Mouse (Mus musculus) megakaryocyte, embryonic 14.5 days (primary cell): ENCODE results near the gene Bcl3. TPM values are rescaled to one million over a fixed set of nuclear protein-coding genes. Genes with fewer than 3 reads are reported as not detected.

Experiments
- H3K27me3 ChIP-seq: replicated peaks from 2 replicates; pipeline ENCODE3; 2012; ENCODE audit warnings: inconsistent platforms
- H3K36me3 ChIP-seq: replicated peaks from 2 replicates; pipeline ENCODE3; 2012; ENCODE audit warnings: low read length, inconsistent platforms, mixed read lengths
- H3K4me1 ChIP-seq: 2 replicates; pipeline ENCODE4 v1.6.1; 2012; ENCODE audit warnings: inconsistent platforms
- H3K4me3 ChIP-seq: replicated peaks from 2 replicates; pipeline ENCODE3; 2012; ENCODE audit warnings: moderate library complexity, mild to moderate bottlenecking, inconsistent platforms
- H3K9me3 ChIP-seq: 2 replicates; pipeline ENCODE4 v1.6.1; 2012; ENCODE audit warnings: inconsistent platforms
- FLI1 ChIP-seq: IDR thresholded peaks from 2 replicates; pipeline ENCODE4 v1.6.1; 2012; ENCODE audit warnings: low read length, inconsistent platforms, mixed read lengths
- GATA1 ChIP-seq: IDR thresholded peaks from 3 replicates; pipeline ENCODE4 v1.6.1; 2012; ENCODE audit warnings: mixed read lengths, low read length, inconsistent platforms, borderline replicate concordance
- polyA plus RNA-seq: library from polyadenylated mRNA; stranded (reverse); fragments of >175 nt; gene quantifications from 2 replicates; pipeline ENCODE4 v1.2.3, GENCODE M21; 2012; ENCODE audit warnings: low replicate concordance; ENCODE audit not compliant: insufficient read depth

The Bcl3 gene
- polyA plus RNA-seq, 1 experiment = 183 TPM

DNA sequence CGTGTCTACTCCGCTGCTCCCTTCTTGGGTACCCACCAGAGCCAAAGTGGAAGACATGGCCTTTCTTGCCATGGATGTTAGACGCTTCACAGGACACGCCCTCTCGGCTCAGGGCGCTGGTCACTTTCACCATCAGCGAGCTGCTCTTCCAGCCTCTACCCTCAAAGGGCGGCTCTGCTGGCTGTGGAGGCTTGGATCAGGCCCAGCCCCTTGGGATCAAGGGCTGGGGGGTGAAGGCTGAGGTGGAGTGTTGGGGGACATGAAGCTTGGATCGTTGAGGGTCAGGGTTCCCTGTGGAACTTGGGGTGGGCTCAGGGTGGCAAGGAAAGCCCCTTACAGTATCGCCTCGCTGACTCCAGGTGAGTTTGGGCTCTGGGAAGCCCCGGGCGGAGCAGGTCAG, 63.9 kb downstream of the Bcl3 start:
- Histone ChIP-seq H3K4me3 (no peak overlapping the region), H3K36me3 (no peaks in the 10 kb centered on the region), H3K27me3 (peaks cover 72% of the 10 kb centered on the region), H3K4me1 (peaks cover 28% of the 10 kb centered on the region), H3K9me3 (peaks cover 7% of the 10 kb centered on the region)
- no peak for TF ChIP-seq GATA1
- TF ChIP-seq FLI1 = no peak

Other genes starting within 250 kb of the Bcl3 start
- gene Zfp296, start 245.5 kb downstream of the Bcl3 start, polyA plus RNA-seq = 6.0 and 13.6 TPM in 2 replicates
- 30.5 and 69.9 TPM in 2 replicates for gene Gemin7, start 245.2 kb downstream of the Bcl3 start, polyA plus RNA-seq
- gene Clasrp, start 218.3 kb downstream of the Bcl3 start, polyA plus RNA-seq = 109 and 265 TPM in 2 replicates
- 14.8 and 22.5 TPM in 2 replicates for gene Relb, start 193.3 kb downstream of the Bcl3 start, polyA plus RNA-seq
- gene Clptm1, start 157.7 kb downstream of the Bcl3 start, polyA plus RNA-seq = 153 and 336 TPM in 2 replicates
- gene Apoc2, start 144.8 kb downstream of the Bcl3 start, polyA plus RNA-seq = 114 TPM in 1 of 2 replicates, not detected in the other
- not detected in 2 replicates for gene Gm44805, start 141.3 kb downstream of the Bcl3 start, polyA plus RNA-seq
- 7.1 and 10.7 TPM in 2 replicates for gene Apoc4, start 141.3 kb downstream of the Bcl3 start, polyA plus RNA-seq
- gene Apoc1, start 130.1 kb downstream of the Bcl3 start, polyA plus RNA-seq = 31.2 and 454 TPM in 2 replicates
- 302 and 6,452 TPM in 2 replicates for gene Apoe, start 123.6 kb downstream of the Bcl3 start, polyA plus RNA-seq
- gene Tomm40, start 107.3 kb downstream of the Bcl3 start, polyA plus RNA-seq = 129 and 184 TPM in 2 replicates
- 4.0 and 6.8 TPM in 2 replicates for gene Nectin2, start 72.3 kb downstream of the Bcl3 start, polyA plus RNA-seq
- gene Bcam, start 51.8 kb downstream of the Bcl3 start, polyA plus RNA-seq = 0.58 and 1.6 TPM in 2 replicates
- not detected in 2 replicates for gene Cblc, start 26.0 kb downstream of the Bcl3 start, polyA plus RNA-seq
- gene Gm19345, start 29.2 kb upstream of the Bcl3 start, polyA plus RNA-seq = 0.12 TPM in 1 of 2 replicates, not detected in the other
- gene Ceacam16, start 38.5 kb upstream of the Bcl3 start, polyA plus RNA-seq = 2.0 and 6.1 TPM in 2 replicates
- not detected in 2 replicates for gene Ceacam19, start 65.2 kb upstream of the Bcl3 start, polyA plus RNA-seq
- gene Pvr, start 98.4 kb upstream of the Bcl3 start, polyA plus RNA-seq = 0.34 TPM in 1 of 2 replicates, not detected in the other
- gene Igsf23, start 128.0 kb upstream of the Bcl3 start, polyA plus RNA-seq = not detected in 2 replicates
- not detected in 2 replicates for gene Ceacam20, start 142.6 kb upstream of the Bcl3 start, polyA plus RNA-seq
- gene Nlrp9b, start 168.7 kb upstream of the Bcl3 start, polyA plus RNA-seq = not detected in 2 replicates